Mouse (Mus musculus): Measurements from ENCODE around the gene Ttll4. TPM values are rescaled to one million over a fixed set of nuclear protein-coding genes. Genes with fewer than 3 reads are reported as not detected.

Ttll4 gene
- total RNA-seq, 1 experiment from 2014 or later, result 21.9 TPM

GRCm38 (mm10) chr1:74705016-74705415, 43.5 kb downstream of the Ttll4 start:
- ATAC-seq (replicated peaks; ENCODE audit: low read depth, poor library complexity, severe bottlenecking), result no peak

- ATAC-seq (replicated peaks; ENCODE audit: low read depth, poor library complexity, severe bottlenecking), result no peak
Observed at GRCm38 (mm10) chr1:74709566-74709965, 48.0 kb downstream of the Ttll4 start.

- no peak for ATAC-seq (replicated peaks; ENCODE audit: low read depth, poor library complexity, severe bottlenecking)
Observed at GRCm38 (mm10) chr1:74712046-74712445, 50.5 kb downstream of the Ttll4 start.

GRCm38 (mm10) chr1:74712461-74713098, 51.0 kb downstream of the Ttll4 start:
- ATAC-seq (replicated peaks; ENCODE audit: low read depth, poor library complexity, severe bottlenecking), result peak; percentile 46; the same call in 1 of the 2 replicates

- peak; percentile 55 for ATAC-seq (replicated peaks; ENCODE audit: low read depth, poor library complexity, severe bottlenecking)
Observed at GRCm38 (mm10) chr1:74713099-74713858, 51.7 kb downstream of the Ttll4 start, which contains the start of gene Cyp27a1. Cyp27a1 (plus strand) TSS chr1:74713574.

- ATAC-seq (replicated peaks; ENCODE audit: low read depth, poor library complexity, severe bottlenecking), result no peak
Observed at GRCm38 (mm10) chr1:74713859-74714730, 52.5 kb downstream of the Ttll4 start.

- peak; percentile 22; the same call in 1 of the 2 replicates for ATAC-seq (replicated peaks; ENCODE audit: low read depth, poor library complexity, severe bottlenecking)
Observed at GRCm38 (mm10) chr1:74714967-74715366, 53.4 kb downstream of the Ttll4 start.

GRCm38 (mm10) chr1:74715468-74715867, 53.9 kb downstream of the Ttll4 start:
- ATAC-seq (replicated peaks; ENCODE audit: low read depth, poor library complexity, severe bottlenecking), result peak; percentile 68

- no peak for ATAC-seq (replicated peaks; ENCODE audit: low read depth, poor library complexity, severe bottlenecking)
Observed at GRCm38 (mm10) chr1:74715886-74716285, 54.3 kb downstream of the Ttll4 start.

GRCm38 (mm10) chr1:74718113-74718512, 56.6 kb downstream of the Ttll4 start:
- ATAC-seq (replicated peaks; ENCODE audit: low read depth, poor library complexity, severe bottlenecking), result no peak

- ATAC-seq (replicated peaks; ENCODE audit: low read depth, poor library complexity, severe bottlenecking), result no peak
Observed at GRCm38 (mm10) chr1:74719281-74719680, 57.7 kb downstream of the Ttll4 start.

GRCm38 (mm10) chr1:74721657-74722056, 60.1 kb downstream of the Ttll4 start:
- no peak for ATAC-seq (replicated peaks; ENCODE audit: low read depth, poor library complexity, severe bottlenecking)

- no peak for ATAC-seq (replicated peaks; ENCODE audit: low read depth, poor library complexity, severe bottlenecking)
Observed at GRCm38 (mm10) chr1:74723748-74724147, 62.2 kb downstream of the Ttll4 start.

- ATAC-seq (replicated peaks; ENCODE audit: low read depth, poor library complexity, severe bottlenecking), result no peak
Observed at GRCm38 (mm10) chr1:74726114-74726513, 64.6 kb downstream of the Ttll4 start.

- no peak for ATAC-seq (replicated peaks; ENCODE audit: low read depth, poor library complexity, severe bottlenecking)
Observed at GRCm38 (mm10) chr1:74726674-74727073, 65.1 kb downstream of the Ttll4 start.

- no peak for ATAC-seq (replicated peaks; ENCODE audit: low read depth, poor library complexity, severe bottlenecking)
Observed at GRCm38 (mm10) chr1:74728446-74728845, 66.9 kb downstream of the Ttll4 start.

- no peak for ATAC-seq (replicated peaks; ENCODE audit: low read depth, poor library complexity, severe bottlenecking)
Observed at GRCm38 (mm10) chr1:74736977-74737376, 75.4 kb downstream of the Ttll4 start.

GRCm38 (mm10) chr1:74737500-74737899, 76.0 kb downstream of the Ttll4 start:
- no peak for ATAC-seq (replicated peaks; ENCODE audit: low read depth, poor library complexity, severe bottlenecking)

- no peak for ATAC-seq (replicated peaks; ENCODE audit: low read depth, poor library complexity, severe bottlenecking)
Observed at GRCm38 (mm10) chr1:74740846-74741245, 79.3 kb downstream of the Ttll4 start.

- no peak for ATAC-seq (replicated peaks; ENCODE audit: low read depth, poor library complexity, severe bottlenecking)
Observed at GRCm38 (mm10) chr1:74747335-74747734, 85.8 kb downstream of the Ttll4 start.

All from common myeloid progenitor, adult 5-6 weeks (primary cell).